Mouse (Mus musculus) thymus, postnatal 36 days (tissue): ENCODE data around the gene 9430038I01Rik.

Experiments used
- DNase-seq, 2 experiments: peaks; one replicate each; pipeline ENCODE4 v3.0.0; 2022; ENCODE audit warnings: mixed read lengths in 2 of 2

The 9430038I01Rik gene

GRCm38 (mm10) chr7:137365056-137365455 is 45.5 kb downstream of the 9430038I01Rik start:
- no peak for DNase-seq

GRCm38 (mm10) chr7:137364571-137364970 is 46.0 kb downstream of the 9430038I01Rik start:
- no peak for DNase-seq

GRCm38 (mm10) chr7:137346860-137347259 is 63.7 kb downstream of the 9430038I01Rik start:
- DNase-seq = no peak

- no peak for DNase-seq
Measured at GRCm38 (mm10) chr7:137346068-137346467, 64.5 kb downstream of the 9430038I01Rik start.

GRCm38 (mm10) chr7:137333951-137334350 is 76.6 kb downstream of the 9430038I01Rik start:
- DNase-seq = no peak
